Mouse (Mus musculus): ENCODE data around the gene Lsp1. TPM values are rescaled to one million over a fixed set of nuclear protein-coding genes. Genes with fewer than 3 reads are reported as not detected.

Gene Lsp1
- polyA plus RNA-seq, 1 experiment: 48.0 TPM

GRCm38 (mm10) chr7:142535116-142535515 lies 74.5 kb downstream of the Lsp1 start:
- Histone ChIP-seq H3K4me3 (ENCODE audit: low read depth, low read length) (no peak overlapping the region), H3K27ac (ENCODE audit: insufficient read depth, low read depth, low read length) (no peak overlapping the region), H3K4me1 (ENCODE audit: control insufficient read depth, insufficient read depth, insufficient read length, low read length) (peaks cover 21% of the 10 kb centered on the region)

GRCm38 (mm10) chr7:142535832-142536231 lies 75.2 kb downstream of the Lsp1 start:
- H3K36me3 ChIP-seq (ENCODE audit: control insufficient read depth, insufficient read depth, low read length): peaks cover 3% of the 10 kb centered on the region
- no peak overlapping the region for H3K4me3 ChIP-seq (ENCODE audit: low read depth, low read length)
- no peaks in the 10 kb centered on the region; the same call in 1 of the 2 replicates for H3K27me3 ChIP-seq (ENCODE audit: control insufficient read depth, insufficient read depth, low read length)
- TF ChIP-seq CTCF (IDR thresholded peaks at IDR 0.05; ENCODE audit: extremely low read depth, insufficient read length, insufficient replicate concordance, low read depth, low read length) (no peak), POLR2A (IDR thresholded peaks at IDR 0.05; ENCODE audit: low read depth, low read length) (no peak)
- H3K4me1 ChIP-seq (ENCODE audit: control insufficient read depth, insufficient read depth, insufficient read length, low read length): peaks cover 21% of the 10 kb centered on the region
- 49% methylated on average over 5 of the region's 5 CpGs for WGBS
- peak overlapping the region; percentile 20; the same call in 1 of the 2 replicates for H3K27ac ChIP-seq (ENCODE audit: insufficient read depth, low read depth, low read length)

More at GRCm38 (mm10) chr7:142535116-142535515, 74.5 kb downstream of the Lsp1 start:
- Histone ChIP-seq H3K27me3 (ENCODE audit: control insufficient read depth, insufficient read depth, low read length) (no peaks in the 10 kb centered on the region; the same call in 1 of the 2 replicates), H3K36me3 (ENCODE audit: control insufficient read depth, insufficient read depth, low read length) (peaks cover 2% of the 10 kb centered on the region)
- WGBS: 71% methylated on average over 4 of the region's 4 CpGs
- TF ChIP-seq CTCF (IDR thresholded peaks at IDR 0.05; ENCODE audit: extremely low read depth, insufficient read length, insufficient replicate concordance, low read depth, low read length) (no peak), POLR2A (IDR thresholded peaks at IDR 0.05; ENCODE audit: low read depth, low read length) (no peak)

- WGBS: 87% methylated on average over 5 of the region's 5 CpGs
- H3K27me3 ChIP-seq (ENCODE audit: control insufficient read depth, insufficient read depth, low read length): no peaks in the 10 kb centered on the region
- peaks cover 26% of the 10 kb centered on the region for H3K4me1 ChIP-seq (ENCODE audit: control insufficient read depth, insufficient read depth, insufficient read length, low read length)
- H3K36me3 ChIP-seq (ENCODE audit: control insufficient read depth, insufficient read depth, low read length): peaks cover 3% of the 10 kb centered on the region
- no peak overlapping the region for H3K4me3 ChIP-seq (ENCODE audit: low read depth, low read length)
- TF ChIP-seq CTCF (IDR thresholded peaks at IDR 0.05; ENCODE audit: extremely low read depth, insufficient read length, insufficient replicate concordance, low read depth, low read length): no peak
- no peak for TF ChIP-seq POLR2A (IDR thresholded peaks at IDR 0.05; ENCODE audit: low read depth, low read length)
- H3K27ac ChIP-seq (ENCODE audit: insufficient read depth, low read depth, low read length): no peak overlapping the region
Observed at GRCm38 (mm10) chr7:142537181-142537580, 76.6 kb downstream of the Lsp1 start.

GRCm38 (mm10) chr7:142537879-142538278 lies 77.3 kb downstream of the Lsp1 start:
- Histone ChIP-seq H3K27me3 (ENCODE audit: control insufficient read depth, insufficient read depth, low read length) (no peaks in the 10 kb centered on the region), H3K4me3 (ENCODE audit: low read depth, low read length) (no peak overlapping the region), H3K27ac (ENCODE audit: insufficient read depth, low read depth, low read length) (no peak overlapping the region), H3K36me3 (ENCODE audit: control insufficient read depth, insufficient read depth, low read length) (peaks cover 3% of the 10 kb centered on the region), H3K4me1 (ENCODE audit: control insufficient read depth, insufficient read depth, insufficient read length, low read length) (peaks cover 23% of the 10 kb centered on the region)
- 20% methylated on average over 6 of the region's 6 CpGs for WGBS
- TF ChIP-seq CTCF (IDR thresholded peaks at IDR 0.05; ENCODE audit: extremely low read depth, insufficient read length, insufficient replicate concordance, low read depth, low read length): peak; percentile 76; the same call in 1 of the 2 replicates
- TF ChIP-seq POLR2A (IDR thresholded peaks at IDR 0.05; ENCODE audit: low read depth, low read length): no peak

GRCm38 (mm10) chr7:142538291-142538690 lies 77.7 kb downstream of the Lsp1 start:
- Histone ChIP-seq H3K27me3 (ENCODE audit: control insufficient read depth, insufficient read depth, low read length) (no peaks in the 10 kb centered on the region), H3K27ac (ENCODE audit: insufficient read depth, low read depth, low read length) (no peak overlapping the region), H3K36me3 (ENCODE audit: control insufficient read depth, insufficient read depth, low read length) (peaks cover 3% of the 10 kb centered on the region), H3K4me1 (ENCODE audit: control insufficient read depth, insufficient read depth, insufficient read length, low read length) (peaks cover 23% of the 10 kb centered on the region), H3K4me3 (ENCODE audit: low read depth, low read length) (no peak overlapping the region)
- 81% methylated on average over 4 of the region's 4 CpGs for WGBS
- TF ChIP-seq CTCF (IDR thresholded peaks at IDR 0.05; ENCODE audit: extremely low read depth, insufficient read length, insufficient replicate concordance, low read depth, low read length) (no peak), POLR2A (IDR thresholded peaks at IDR 0.05; ENCODE audit: low read depth, low read length) (no peak)

- peaks cover 3% of the 10 kb centered on the region for H3K36me3 ChIP-seq (ENCODE audit: control insufficient read depth, insufficient read depth, low read length)
- peaks cover 20% of the 10 kb centered on the region; the same call in 1 of the 2 replicates for H3K4me1 ChIP-seq (ENCODE audit: control insufficient read depth, insufficient read depth, insufficient read length, low read length)
- WGBS: 69% methylated on average over 6 of the region's 6 CpGs
- H3K4me3 ChIP-seq (ENCODE audit: low read depth, low read length): no peak overlapping the region
- no peaks in the 10 kb centered on the region for H3K27me3 ChIP-seq (ENCODE audit: control insufficient read depth, insufficient read depth, low read length)
- no peak overlapping the region for H3K27ac ChIP-seq (ENCODE audit: insufficient read depth, low read depth, low read length)
- TF ChIP-seq POLR2A (IDR thresholded peaks at IDR 0.05; ENCODE audit: low read depth, low read length): no peak
- no peak for TF ChIP-seq CTCF (IDR thresholded peaks at IDR 0.05; ENCODE audit: extremely low read depth, insufficient read length, insufficient replicate concordance, low read depth, low read length)
Observed at GRCm38 (mm10) chr7:142538766-142539165, 78.2 kb downstream of the Lsp1 start.

- 86% methylated on average over 8 of the region's 8 CpGs for WGBS
- no peak overlapping the region for H3K27ac ChIP-seq (ENCODE audit: insufficient read depth, low read depth, low read length)
- H3K4me1 ChIP-seq (ENCODE audit: control insufficient read depth, insufficient read depth, insufficient read length, low read length): peaks cover 15% of the 10 kb centered on the region; the same call in 1 of the 2 replicates
- H3K27me3 ChIP-seq (ENCODE audit: control insufficient read depth, insufficient read depth, low read length): no peaks in the 10 kb centered on the region
- TF ChIP-seq POLR2A (IDR thresholded peaks at IDR 0.05; ENCODE audit: low read depth, low read length) (no peak), CTCF (IDR thresholded peaks at IDR 0.05; ENCODE audit: extremely low read depth, insufficient read length, insufficient replicate concordance, low read depth, low read length) (no peak)
- peaks cover 3% of the 10 kb centered on the region for H3K36me3 ChIP-seq (ENCODE audit: control insufficient read depth, insufficient read depth, low read length)
- H3K4me3 ChIP-seq (ENCODE audit: low read depth, low read length): no peak overlapping the region
Observed at GRCm38 (mm10) chr7:142539828-142540227, 79.2 kb downstream of the Lsp1 start.

Data from small intestine, adult 2 months (tissue).